Mouse (Mus musculus): ENCODE measurements at regions not wholly inside any gene's neighbourhood (a gene's known extent, or its start where the extent isn't known, plus 50 kb on each side); places are given as distances from the start of the nearest gene placed in this dataset.
A peak's percentile ranks its signal among the peaks of the same experiment; 100 is the strongest.

DNA sequence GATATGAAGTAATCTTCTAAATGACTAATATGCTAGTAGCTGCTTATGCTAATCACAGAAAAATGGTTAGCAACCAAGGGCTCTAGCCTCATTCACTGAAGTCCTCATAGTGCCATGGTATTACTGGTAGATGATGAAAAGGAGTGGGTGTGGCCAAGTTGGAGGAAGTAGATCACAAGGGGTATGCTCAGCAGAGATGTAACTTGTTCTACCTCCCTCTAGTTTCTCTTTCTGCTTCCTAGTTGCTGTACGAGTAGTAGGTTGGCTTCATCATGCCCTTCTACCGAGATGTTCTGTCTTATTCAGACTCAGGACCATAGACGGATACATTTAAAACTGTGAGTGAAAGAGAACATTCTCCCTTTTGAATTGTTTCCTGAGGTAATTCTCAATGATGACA is 169.5 kb downstream of the Tmem161b start:
- DNase-seq (ENCODE audit: low spot score in 2 of 2), result no peak
- intact Hi-C loops (cut with DNase I), result no loop called here

DNA sequence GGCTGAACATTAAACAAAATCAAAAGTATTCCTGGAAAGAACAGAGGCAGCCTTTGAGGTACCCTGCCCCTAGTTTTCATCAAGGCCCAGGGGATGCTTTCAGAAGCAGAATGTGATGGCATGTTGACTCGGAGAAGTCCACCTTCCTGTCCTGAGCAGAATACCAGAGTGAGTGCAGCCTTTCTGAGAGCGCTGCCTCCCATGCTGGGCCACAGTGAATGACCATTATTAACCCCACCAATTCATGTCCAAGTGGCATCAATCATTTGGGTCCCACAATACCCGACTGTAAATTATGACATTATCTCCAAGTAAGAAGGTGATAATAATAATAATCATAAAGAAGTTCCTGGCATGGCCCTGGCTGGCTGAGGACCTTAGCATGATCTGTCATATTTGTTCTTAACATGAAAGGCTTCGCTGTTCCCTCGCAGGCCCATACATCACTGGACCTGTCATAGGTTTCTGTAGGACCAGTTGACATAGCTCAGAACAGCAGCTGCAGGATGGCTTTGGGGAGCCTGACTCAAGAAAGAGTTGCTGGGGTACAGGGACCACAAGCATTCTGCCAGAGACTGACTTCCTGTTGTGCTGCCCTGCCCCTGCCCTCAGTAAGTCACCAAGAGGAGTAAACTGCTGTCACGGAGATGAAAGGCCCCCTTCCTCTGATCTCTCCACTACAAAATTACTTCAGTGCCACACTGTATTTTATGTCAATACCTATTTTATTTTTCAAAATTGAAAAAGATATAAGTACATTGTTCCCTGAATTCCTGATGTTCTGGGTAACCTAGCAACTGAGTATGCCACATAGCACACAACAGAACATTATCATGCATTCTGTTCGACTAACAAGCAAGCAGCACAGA is 176.6 kb downstream of the Tmem161b start:
- DNase-seq (ENCODE audit: low spot score in 2 of 2), result no peak
- intact Hi-C loops (cut with DNase I), result no loop called here

DNA sequence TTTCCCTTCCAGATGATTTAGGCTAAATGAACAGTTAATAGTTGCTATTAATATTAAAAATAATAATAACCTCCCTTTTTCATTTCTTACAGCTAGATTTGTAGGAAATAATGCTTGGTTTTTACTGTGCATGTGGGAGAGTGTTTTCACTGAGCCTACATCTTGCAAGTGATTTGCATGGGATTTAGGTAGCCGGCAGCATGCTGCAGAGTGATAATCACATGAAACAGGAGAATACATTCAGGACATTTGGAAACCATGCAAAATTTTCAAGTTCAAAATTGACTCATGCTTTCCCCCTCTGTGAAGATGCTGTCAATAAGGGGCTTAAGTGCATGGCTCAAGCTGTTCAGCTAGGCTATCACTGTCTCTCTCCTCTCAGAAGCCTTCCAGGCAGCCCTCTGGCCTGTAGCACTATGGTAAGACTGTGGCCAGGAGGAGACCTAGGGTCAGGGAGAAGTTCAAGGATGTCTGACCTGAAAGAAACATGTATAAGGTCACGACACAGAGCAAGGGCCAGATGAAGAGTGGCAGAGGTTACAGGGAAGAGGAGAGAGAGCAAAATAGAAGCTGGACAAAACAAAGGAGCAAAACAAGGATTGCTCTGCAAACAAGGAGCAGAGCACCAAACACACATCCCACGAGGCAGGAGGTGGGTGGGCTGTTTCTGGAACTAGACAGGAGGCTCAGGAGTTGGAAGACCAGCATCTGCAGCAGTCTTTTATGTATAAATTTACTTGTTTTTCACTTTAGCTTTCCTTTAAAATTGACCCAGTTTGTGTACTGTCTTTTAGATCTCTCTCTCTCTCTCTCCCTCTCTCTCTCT is 177.5 kb downstream of the Tmem161b start:
- peak; percentile 27 to 39 for DNase-seq (ENCODE audit: low spot score in 2 of 2)
- intact Hi-C loops (cut with DNase I), result no loop called here

DNA sequence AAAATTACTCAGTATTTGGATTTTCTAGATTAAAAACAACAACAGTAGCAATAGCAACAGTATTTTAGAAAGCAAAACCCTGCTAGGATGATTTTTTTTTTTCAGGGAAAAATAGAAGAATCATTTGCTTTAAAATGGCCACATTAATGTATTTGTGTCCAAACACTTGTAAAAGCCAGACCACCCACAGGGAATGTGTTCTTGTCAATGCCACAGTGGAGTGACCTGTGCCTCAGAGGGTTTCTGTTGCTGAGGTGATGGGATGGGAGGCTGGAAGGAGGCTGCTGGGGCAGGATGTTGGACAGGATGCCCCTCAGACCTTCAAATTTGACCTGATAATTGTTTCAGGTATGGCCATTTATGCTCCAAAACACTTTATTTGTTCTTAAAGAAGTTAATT is 178.9 kb downstream of the Tmem161b start:
- no peak for DNase-seq (ENCODE audit: low spot score in 2 of 2)

DNA sequence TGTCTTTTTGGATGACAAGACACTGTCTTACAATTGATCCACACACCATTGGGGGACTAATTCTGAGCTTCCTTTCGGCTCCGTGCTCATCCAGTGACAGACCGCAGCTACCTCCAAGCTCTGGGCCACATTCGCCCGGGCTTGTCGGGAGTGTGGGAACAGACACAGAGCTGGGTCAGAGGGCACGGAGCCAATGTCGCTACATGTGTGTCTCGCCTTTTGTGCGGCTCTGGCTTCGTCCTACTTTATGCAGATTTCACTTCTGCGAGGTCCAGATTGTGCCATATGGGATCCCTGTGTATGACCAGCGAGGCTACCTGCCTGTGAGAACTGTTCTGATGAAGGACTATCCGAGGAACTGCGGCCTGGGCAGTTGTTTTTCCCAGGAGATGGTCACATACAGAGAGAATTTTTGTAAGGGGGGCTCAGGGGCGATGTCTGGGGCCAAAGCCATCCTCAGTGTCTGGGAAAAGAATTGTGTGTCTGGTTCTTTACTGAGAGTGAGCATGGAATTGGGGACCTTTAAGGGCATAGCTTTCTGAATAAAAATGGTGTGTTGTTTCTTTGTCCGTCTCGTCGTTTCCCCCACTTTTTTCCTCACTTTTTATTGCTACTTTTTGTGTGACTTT is 182.6 kb downstream of the Tmem161b start:
- DNase-seq (ENCODE audit: low spot score in 2 of 2), result no peak
- intact Hi-C loops (cut with DNase I), result no loop called here

More for the DNA sequence above, 178.9 kb downstream of the Tmem161b start:
- intact Hi-C loops (cut with DNase I), result no loop called here

DNA sequence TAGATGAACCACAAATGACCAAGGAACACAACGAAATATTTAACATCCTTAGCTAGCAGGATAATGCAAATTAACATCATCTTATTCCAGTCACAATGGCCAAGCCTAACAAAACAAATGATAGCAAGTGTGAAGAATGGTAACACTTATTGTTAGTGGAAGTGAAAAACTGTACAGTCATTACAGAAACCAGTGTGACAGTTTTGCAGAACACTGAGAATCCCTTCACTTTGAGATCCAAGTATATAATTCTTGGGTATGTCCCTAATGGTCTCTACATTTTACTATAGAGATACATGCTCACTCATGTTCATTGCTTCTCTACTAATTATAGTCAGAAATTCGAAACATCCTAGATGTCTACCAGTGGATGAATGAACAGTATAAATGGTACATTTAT is 212.3 kb downstream of the Tmem161b start:
- no peak for DNase-seq (ENCODE audit: low spot score in 2 of 2)
- intact Hi-C loops (cut with DNase I), result no loop called here

DNA sequence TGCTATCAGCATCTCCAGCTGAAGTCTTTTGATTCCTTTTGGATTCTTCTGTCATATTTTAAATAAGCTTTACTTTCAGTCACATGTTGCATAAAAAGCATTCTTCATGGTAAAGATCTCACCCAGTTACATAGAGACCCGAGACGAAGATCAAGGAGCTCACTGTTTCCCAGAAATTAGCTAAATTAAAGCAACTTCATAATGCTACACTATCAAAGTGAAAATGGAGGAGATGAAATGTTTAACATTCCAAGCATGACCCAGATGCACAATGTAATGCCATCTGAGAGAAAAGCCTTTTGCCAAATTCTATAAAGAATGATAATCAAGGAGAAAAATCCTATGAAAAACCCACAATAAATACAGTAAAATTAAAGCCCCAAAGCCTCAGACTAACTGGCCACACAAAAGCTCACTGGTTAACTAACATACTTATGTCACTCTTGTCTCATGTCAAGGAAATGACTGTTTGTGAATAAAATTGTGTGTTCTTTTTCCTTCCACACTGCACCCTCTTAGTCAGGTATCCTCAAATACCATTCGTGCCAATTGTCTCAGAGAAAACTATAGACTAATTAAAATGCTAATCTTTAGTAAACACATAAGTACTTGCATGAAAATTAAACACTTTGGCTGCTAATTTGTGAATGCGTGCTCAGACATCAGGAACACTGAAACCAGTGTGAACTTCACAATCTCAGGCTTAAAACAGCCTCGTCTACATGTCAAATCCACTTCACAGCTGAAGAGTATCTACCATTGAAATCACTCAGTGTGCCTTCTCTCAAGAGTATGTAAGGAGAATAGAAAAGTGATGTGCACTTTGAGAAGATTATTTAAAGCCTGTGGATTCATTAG is 215.7 kb downstream of the Tmem161b start:
- no peak for DNase-seq (ENCODE audit: low spot score in 2 of 2)
- intact Hi-C loops (cut with DNase I), result no loop called here

DNA sequence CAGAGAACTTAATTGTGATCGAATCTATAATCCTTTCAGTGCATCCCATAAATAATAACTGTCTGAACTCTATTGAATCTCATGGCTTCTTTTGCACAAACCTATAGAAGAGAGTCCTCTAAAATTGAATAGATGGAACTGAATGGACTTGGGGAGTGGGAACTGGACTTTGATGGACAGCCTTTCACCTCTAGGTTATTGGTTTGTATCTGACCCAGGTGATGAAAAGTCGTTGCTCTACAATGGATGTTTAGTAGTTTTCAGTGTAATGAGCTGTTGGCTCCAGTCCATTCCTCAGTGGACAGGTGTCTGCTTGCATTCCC is 216.3 kb downstream of the Tmem161b start:
- DNase-seq (ENCODE audit: low spot score in 2 of 2), result no peak
- intact Hi-C loops (cut with DNase I), result no loop called here

DNA sequence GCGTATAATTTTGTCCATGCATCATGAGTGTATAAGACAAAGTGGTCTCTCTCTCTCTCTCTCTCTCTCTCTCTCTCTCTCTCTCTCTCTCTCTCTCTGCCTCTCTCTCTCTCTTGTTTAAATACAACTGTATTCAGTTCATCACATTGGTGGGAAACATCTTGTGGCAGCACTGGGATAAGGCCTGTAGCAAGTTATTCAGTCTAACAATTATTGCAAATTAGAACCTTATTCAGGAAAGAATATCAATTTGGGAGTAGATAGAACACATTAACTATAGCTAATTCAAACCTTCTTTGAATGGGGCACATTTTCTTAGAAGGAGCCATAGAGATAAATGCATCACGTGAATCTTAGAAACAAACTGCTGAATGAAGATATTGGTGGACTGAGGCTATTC is 226.4 kb downstream of the Tmem161b start:
- DNase-seq (ENCODE audit: low spot score in 2 of 2), result no peak
- intact Hi-C loops (cut with DNase I), result no loop called here

DNA sequence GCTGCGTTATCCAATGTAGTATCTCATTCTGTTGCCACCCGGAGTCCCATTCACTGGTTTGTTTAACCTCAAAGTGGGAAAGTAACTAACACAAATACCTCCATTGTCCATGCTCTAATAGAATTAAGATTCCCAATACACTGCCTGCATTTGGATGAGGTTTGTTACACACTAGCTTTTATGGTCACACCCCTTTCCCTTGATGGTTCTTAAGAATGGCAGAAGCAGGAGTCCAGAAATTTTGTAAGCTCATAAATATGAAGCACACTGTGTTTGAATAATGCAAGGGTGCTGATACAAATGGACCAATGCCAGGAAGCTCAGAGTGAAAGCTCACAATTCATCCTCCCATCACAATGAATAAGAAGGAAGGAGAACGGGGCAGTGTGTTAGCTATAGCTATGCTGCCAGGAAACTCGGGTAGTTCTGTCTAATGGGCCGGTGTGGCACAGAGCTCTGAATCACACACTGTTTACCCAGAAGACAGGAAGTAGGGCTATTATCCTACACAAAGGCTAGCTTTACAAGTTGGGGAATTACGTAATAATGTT is 227.0 kb downstream of the Tmem161b start:
- intact Hi-C loops (cut with DNase I), result no loop called here
- DNase-seq (ENCODE audit: low spot score in 2 of 2), result peak; percentile 5 to 26

Data from left cerebral cortex, postnatal 36 days (tissue).